Mouse (Mus musculus) forebrain, postnatal 0 days (tissue): Measurements from ENCODE around the gene Hnrnpab. TPM values are rescaled to one million over a fixed set of nuclear protein-coding genes. Genes with fewer than 3 reads are reported as not detected.

Experiments
- ATAC-seq: fragments of 200-750 bp; cut with Nextera tagmentation; 2 replicates; pipeline ENCODE4 v1.8.0; 2017; ENCODE audit warnings: mild to moderate bottlenecking, moderate library complexity
- DNase-seq: peaks from one replicate; pipeline ENCODE4 v3.0.0-alpha.2; 2015
- H3K27ac ChIP-seq: fragments of 300-500 bp; sonication (generic); 2 replicates; pipeline ENCODE4 v1.5.1; 2014; ENCODE audit warnings: low read depth, mild to moderate bottlenecking, antibody characterized with exemption, low read length, moderate library complexity, mixed read lengths
- H3K27me3 ChIP-seq: fragments of 300-500 bp; sonication (generic); 2 replicates; pipeline ENCODE4 v1.6.1; 2014; ENCODE audit warnings: mild to moderate bottlenecking, low read length, mixed read lengths; ENCODE audit not compliant: insufficient read depth
- H3K36me3 ChIP-seq: fragments of 300-500 bp; sonication (generic); 2 replicates; pipeline ENCODE4 v1.6.1; 2014; ENCODE audit warnings: mild to moderate bottlenecking, moderate library complexity; ENCODE audit not compliant: insufficient read depth
- H3K4me1 ChIP-seq: fragments of 300-500 bp; sonication (generic); 2 replicates; pipeline ENCODE4 v1.6.1; 2014; ENCODE audit warnings: antibody characterized with exemption; ENCODE audit not compliant: insufficient read depth
- H3K4me2 ChIP-seq: fragments of 300-500 bp; sonication (generic); 2 replicates; pipeline ENCODE4 v1.6.1; 2014; ENCODE audit warnings: low read depth, mild to moderate bottlenecking, moderate library complexity
- H3K4me3 ChIP-seq: fragments of 300-500 bp; sonication (generic); 2 replicates; pipeline ENCODE4 v1.5.1; 2014; ENCODE audit warnings: low read depth, low read length, mixed read lengths
- H3K9ac ChIP-seq: fragments of 300-500 bp; sonication (generic); 2 replicates; pipeline ENCODE4 v1.6.1; 2014; ENCODE audit warnings: mild to moderate bottlenecking
- H3K9me3 ChIP-seq: fragments of 300-500 bp; sonication (generic); 2 replicates; pipeline ENCODE4 v1.6.1; 2016; ENCODE audit warnings: low read length
- CTCF ChIP-seq: sonication (generic); IDR thresholded peaks from 2 replicates; pipeline ENCODE4 v1.5.1; 2016; ENCODE audit warnings: antibody characterized with exemption, control low read depth, low read depth
- WGBS: fragments of 180-500 bp; shearing (Covaris S2); extraction: QIAGEN DNeasy Blood & Tissue Kit; methylation state at CpG from one replicate; pipeline ENCODE4 v1.1.7; 2014; 5-methylcytosine and 5-hydroxymethylcytosine counted together
- polyA plus RNA-seq: library from polyadenylated mRNA; unstranded; fragments of >200 nt; fragmentation: Nextera tagmentation; extraction: Ambion mirVana; gene quantifications from 2 replicates; pipeline ENCODE4 v1.2.1, GENCODE M21; 2015
- total RNA-seq: library from RNA; depleted of rRNA; stranded (reverse); fragments of >200 nt; gene quantifications from 2 replicates; pipeline ENCODE4 v1.2.3, GENCODE M21; 2014; rRNA removed

Gene Hnrnpab
- total and polyA plus RNA-seq, 2 experiments from 2014 or later: 350 to 364 TPM

GRCm38 (mm10) chr11:51552091-51552490, 54.6 kb downstream of the Hnrnpab start:
- H3K4me2 ChIP-seq: no peak overlapping the region
- WGBS: 57% methylated on average over 3 of the region's 3 CpGs
- H3K27ac ChIP-seq: no peak overlapping the region
- ATAC-seq (no peak), DNase-seq (no peak)
- no peak overlapping the region for H3K4me3 ChIP-seq
- no peaks in the 10 kb centered on the region for H3K36me3 ChIP-seq
- H3K9ac ChIP-seq: no peak overlapping the region
- no peaks in the 10 kb centered on the region for H3K9me3 ChIP-seq
- no peak for TF ChIP-seq CTCF
- H3K4me1 ChIP-seq: no peaks in the 10 kb centered on the region
- H3K27me3 ChIP-seq: no peaks in the 10 kb centered on the region

DNA sequence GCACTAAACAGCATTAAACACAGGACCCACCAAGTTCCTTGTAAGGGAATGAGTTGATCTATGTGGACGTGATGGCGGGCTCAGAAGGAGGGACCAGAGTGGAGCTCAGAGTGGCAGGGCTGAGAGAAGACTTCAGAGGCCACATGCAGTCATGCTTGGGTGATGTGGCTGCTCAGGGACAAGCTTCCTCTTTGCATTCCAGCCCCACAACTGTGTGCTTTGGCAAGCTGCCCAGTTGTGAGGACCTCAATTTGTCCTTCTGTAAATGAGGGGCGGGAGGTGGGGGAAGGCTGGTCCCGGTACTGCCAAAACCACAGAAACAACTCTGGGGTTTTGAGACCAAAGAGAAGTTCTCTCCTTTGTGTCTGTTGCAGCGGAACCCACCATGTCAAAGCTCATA, 55.4 kb downstream of the Hnrnpab start:
- no peak for TF ChIP-seq CTCF
- no peaks in the 10 kb centered on the region for H3K4me1 ChIP-seq
- H3K4me3 ChIP-seq: no peak overlapping the region
- no peaks in the 10 kb centered on the region for H3K36me3 ChIP-seq
- H3K4me2 ChIP-seq: no peak overlapping the region
- 53% methylated on average over 5 of the region's 5 CpGs for WGBS
- H3K9me3 ChIP-seq: no peaks in the 10 kb centered on the region
- H3K9ac ChIP-seq: no peak overlapping the region
- no peak for ATAC-seq
- no peak overlapping the region for H3K27ac ChIP-seq
- no peak for DNase-seq
- H3K27me3 ChIP-seq: no peaks in the 10 kb centered on the region

Other genes starting within 250 kb of the Hnrnpab start
- 5.6 and 7.9 TPM in 2 replicates for gene Phykpl, start 22.1 kb downstream of the Hnrnpab start, total RNA-seq
- gene Phykpl, start 22.1 kb downstream of the Hnrnpab start, polyA plus RNA-seq: 6.7 and 8.4 TPM in 2 replicates
- gene Nhp2, start 12.9 kb upstream of the Hnrnpab start, total RNA-seq: 66.5 and 81.2 TPM in 2 replicates
- gene Nhp2, start 12.9 kb upstream of the Hnrnpab start, polyA plus RNA-seq: 118 and 155 TPM in 2 replicates
- gene Rmnd5b, start 29.0 kb upstream of the Hnrnpab start, total RNA-seq: 70.7 and 88.2 TPM in 2 replicates
- gene Rmnd5b, start 29.0 kb upstream of the Hnrnpab start, polyA plus RNA-seq: 74.4 and 75.9 TPM in 2 replicates
- gene N4bp3, start 44.0 kb upstream of the Hnrnpab start, total RNA-seq: 23.4 and 26.4 TPM in 2 replicates
- 17.3 and 17.9 TPM in 2 replicates for gene N4bp3, start 44.0 kb upstream of the Hnrnpab start, polyA plus RNA-seq
- 0.85 and 1.1 TPM in 2 replicates for gene D930048N14Rik, start 44.1 kb upstream of the Hnrnpab start, total RNA-seq
- gene D930048N14Rik, start 44.1 kb upstream of the Hnrnpab start, polyA plus RNA-seq: 0.39 and 0.46 TPM in 2 replicates
- gene 0610009B22Rik, start 82.0 kb upstream of the Hnrnpab start, total RNA-seq: 32.5 and 40.9 TPM in 2 replicates
- 78.7 and 81.4 TPM in 2 replicates for gene 0610009B22Rik, start 82.0 kb upstream of the Hnrnpab start, polyA plus RNA-seq
- gene Sec24a, start 156.8 kb upstream of the Hnrnpab start, total RNA-seq: 9.7 and 12.6 TPM in 2 replicates
- gene Sec24a, start 156.8 kb upstream of the Hnrnpab start, polyA plus RNA-seq: 5.2 and 9.3 TPM in 2 replicates
- gene Sar1b, start 156.8 kb upstream of the Hnrnpab start, total RNA-seq: 114 and 147 TPM in 2 replicates
- gene Sar1b, start 156.8 kb upstream of the Hnrnpab start, polyA plus RNA-seq: 221 and 234 TPM in 2 replicates